Mouse (Mus musculus) bone marrow macrophage, adult 2 months (primary cell): Measurements from ENCODE around the gene Slc38a10. TPM values are rescaled to one million over a fixed set of nuclear protein-coding genes. Genes with fewer than 3 reads are reported as not detected.

Experiments
- H3K27ac ChIP-seq: 2 replicates; pipeline ENCODE4 v1.5.1; 2012; ENCODE audit warnings: low read depth, low read length; ENCODE audit not compliant: insufficient read depth
- H3K4me1 ChIP-seq: 2 replicates; pipeline ENCODE4 v1.6.1; 2012; ENCODE audit warnings: low read length; ENCODE audit not compliant: control insufficient read depth, insufficient read depth
- H3K4me3 ChIP-seq: 2 replicates; pipeline ENCODE4 v1.5.1; 2012; ENCODE audit warnings: mild to moderate bottlenecking, low read length, moderate library complexity; ENCODE audit not compliant: insufficient read depth
- CTCF ChIP-seq: IDR thresholded peaks from 2 replicates; pipeline ENCODE4 v1.5.1; 2012; ENCODE audit warnings: low read depth, mild to moderate bottlenecking, low read length, moderate library complexity
- POLR2A ChIP-seq: IDR thresholded peaks from 2 replicates; pipeline ENCODE4 v1.6.1; 2012; ENCODE audit warnings: mild to moderate bottlenecking, low read depth, low read length, borderline replicate concordance
- polyA plus RNA-seq: library from polyadenylated mRNA; stranded (reverse); fragments of >200 nt; gene quantifications from 2 replicates; pipeline ENCODE4 v1.2.4, GENCODE M21; 2012; ENCODE audit not compliant: missing spikeins, insufficient read depth, insufficient read length

Slc38a10 gene
- polyA plus RNA-seq, 1 experiment: 60.0 TPM

- peak overlapping the region; percentile 90 for H3K4me3 ChIP-seq
- peaks cover 14% of the 10 kb centered on the region for H3K4me1 ChIP-seq
- TF ChIP-seq CTCF (no peak), POLR2A (no peak)
- H3K27ac ChIP-seq: no peak overlapping the region
Observed at GRCm38 (mm10) chr11:120085891-120086627, 65.1 kb downstream of the Slc38a10 start.

DNA sequence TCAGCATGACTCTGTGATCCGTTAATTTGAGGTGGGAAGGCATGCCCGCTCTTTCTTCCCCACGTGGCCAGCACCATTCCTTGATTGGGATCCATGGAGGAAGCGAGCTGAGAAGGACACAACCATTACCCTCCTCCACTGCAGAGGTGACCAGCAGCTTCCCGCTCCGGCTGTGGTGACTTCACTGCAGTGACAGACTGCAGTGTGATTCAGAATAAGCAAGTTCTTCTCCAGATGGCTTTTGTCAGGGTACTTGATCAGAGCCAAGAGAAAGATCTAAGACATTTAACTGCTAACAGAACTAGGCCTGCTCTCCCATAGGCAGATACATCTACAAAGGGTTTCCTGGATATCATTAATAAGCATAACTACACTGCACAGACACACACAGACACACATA is 70.9 kb downstream of the Slc38a10 start:
- Histone ChIP-seq H3K27ac (no peak overlapping the region), H3K4me1 (peaks cover 4% of the 10 kb centered on the region), H3K4me3 (no peak overlapping the region)
- TF ChIP-seq CTCF (no peak), POLR2A (no peak)

- Histone ChIP-seq H3K4me3 (no peak overlapping the region), H3K4me1 (peaks cover 7% of the 10 kb centered on the region), H3K27ac (no peak overlapping the region)
- TF ChIP-seq POLR2A: no peak
- TF ChIP-seq CTCF: no peak
Observed at GRCm38 (mm10) chr11:120076191-120076590, 75.0 kb downstream of the Slc38a10 start.

DNA sequence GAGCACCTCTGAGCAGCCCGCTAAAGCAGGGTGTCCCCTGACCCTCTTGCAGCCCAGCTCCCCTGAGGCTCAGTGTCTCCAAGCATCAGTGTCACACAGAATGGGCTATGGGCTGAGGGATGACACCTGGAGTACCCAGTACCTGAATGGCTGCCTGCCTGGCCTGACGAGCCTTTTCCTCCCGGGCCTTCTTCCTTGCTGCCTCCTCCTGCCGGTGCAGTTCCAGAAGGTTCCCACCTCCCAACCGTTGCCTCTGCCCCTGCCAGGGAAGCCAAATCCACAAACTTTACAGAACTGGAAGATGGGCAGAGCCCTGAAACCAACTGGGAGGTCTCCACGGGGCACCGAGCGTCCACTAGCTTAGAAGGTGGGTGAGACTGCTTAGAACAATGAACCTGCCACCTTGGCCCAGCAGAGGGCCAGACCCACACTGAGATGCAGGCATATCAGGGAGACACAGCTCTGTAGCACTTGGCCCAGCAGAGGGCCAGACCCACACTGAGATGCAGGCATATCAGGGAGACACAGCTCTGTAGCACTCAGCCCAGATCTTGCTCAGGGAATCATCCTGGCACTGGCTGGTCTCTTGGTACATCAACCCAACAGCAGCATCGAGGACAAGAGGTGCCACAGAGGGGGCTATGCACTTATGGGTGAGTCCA is 78.0 kb downstream of the Slc38a10 start:
- no peak for TF ChIP-seq POLR2A
- TF ChIP-seq CTCF: no peak
- Histone ChIP-seq H3K27ac (no peak overlapping the region), H3K4me3 (no peak overlapping the region), H3K4me1 (peaks cover 13% of the 10 kb centered on the region)

- peaks cover 13% of the 10 kb centered on the region for H3K4me1 ChIP-seq
- H3K4me3 ChIP-seq: no peak overlapping the region
- TF ChIP-seq CTCF (no peak), POLR2A (no peak)
- H3K27ac ChIP-seq: no peak overlapping the region
Observed at GRCm38 (mm10) chr11:120071731-120072320, 79.3 kb downstream of the Slc38a10 start.

DNA sequence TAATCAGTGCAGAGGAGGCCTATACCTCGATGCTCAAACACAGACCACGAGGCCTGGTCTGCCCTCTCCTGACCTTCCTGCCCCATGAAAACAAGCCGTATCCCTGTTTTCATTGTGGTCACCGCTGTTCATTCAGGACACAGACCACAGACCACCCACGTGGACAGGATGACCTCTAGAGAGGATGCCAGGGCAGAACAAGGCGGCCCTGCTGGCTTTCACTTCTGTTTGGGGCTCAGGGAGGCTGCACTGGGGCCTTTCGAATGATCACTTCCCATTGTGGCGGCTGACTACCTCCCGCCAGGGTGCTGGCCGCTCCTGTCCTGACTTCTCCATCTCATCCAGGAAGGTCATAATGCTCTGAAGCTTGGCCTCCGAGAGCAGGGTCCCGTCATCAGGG is 80.1 kb downstream of the Slc38a10 start:
- TF ChIP-seq POLR2A: no peak
- no peak for TF ChIP-seq CTCF
- H3K27ac ChIP-seq: no peak overlapping the region
- peaks cover 13% of the 10 kb centered on the region for H3K4me1 ChIP-seq
- H3K4me3 ChIP-seq: no peak overlapping the region

DNA sequence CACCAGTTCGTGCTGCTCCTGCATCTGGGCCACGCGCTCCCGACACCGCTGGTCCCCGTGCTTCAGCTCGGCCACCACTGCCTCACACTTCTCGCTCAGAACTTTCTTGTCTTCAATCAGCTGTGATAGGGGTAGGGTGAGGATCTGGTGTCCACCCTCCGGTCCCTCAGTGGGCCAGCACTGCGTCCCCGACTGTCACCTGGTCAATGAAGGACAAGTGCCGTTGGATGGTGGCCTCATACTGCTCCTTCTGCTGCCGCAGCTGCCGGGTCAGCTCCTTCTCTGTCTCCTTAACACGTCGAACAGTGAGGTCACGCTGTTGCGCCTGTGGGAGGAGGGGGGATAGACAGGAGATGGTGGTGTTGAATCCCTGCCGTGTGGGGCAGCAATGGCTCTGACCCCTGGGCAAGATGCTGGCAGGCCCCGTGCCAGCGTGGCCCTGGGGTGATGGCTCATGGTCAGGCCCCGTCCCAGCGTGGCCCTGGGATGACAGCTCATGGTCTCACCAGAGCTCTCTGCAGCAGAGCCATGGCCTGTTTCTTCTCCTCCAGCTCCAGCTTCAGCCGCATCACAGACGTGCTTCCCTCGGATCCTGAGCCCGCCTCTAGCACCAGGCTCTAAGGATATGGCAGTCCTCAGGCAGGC is 80.7 kb downstream of the Slc38a10 start:
- no peak for TF ChIP-seq POLR2A
- no peak for TF ChIP-seq CTCF

DNA sequence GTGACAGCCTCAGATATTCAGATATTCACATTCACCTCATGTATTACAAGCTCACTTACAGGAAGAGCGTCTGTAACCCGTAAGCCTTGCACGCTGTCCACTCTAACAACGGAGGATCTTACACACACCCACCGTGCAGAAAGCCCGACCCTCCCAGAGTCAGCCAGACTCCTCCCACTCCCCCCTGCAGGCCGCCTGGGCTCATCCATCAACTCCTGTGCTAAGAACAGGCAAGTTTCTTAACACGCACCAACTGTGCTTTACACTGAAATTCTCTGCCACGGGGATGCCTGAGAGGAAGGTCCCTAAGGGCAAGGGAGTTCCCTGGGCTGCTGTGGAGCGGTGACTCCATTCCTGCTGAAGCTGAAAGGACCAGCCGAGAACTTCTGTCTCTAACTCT is 81.9 kb downstream of the Slc38a10 start:
- Histone ChIP-seq H3K4me3 (no peak overlapping the region), H3K27ac (no peak overlapping the region), H3K4me1 (peaks cover 18% of the 10 kb centered on the region)
- TF ChIP-seq POLR2A: no peak

More for the DNA sequence above, 80.7 kb downstream of the Slc38a10 start:
- peaks cover 13% of the 10 kb centered on the region for H3K4me1 ChIP-seq
- H3K4me3 ChIP-seq: no peak overlapping the region
- H3K27ac ChIP-seq: no peak overlapping the region

DNA sequence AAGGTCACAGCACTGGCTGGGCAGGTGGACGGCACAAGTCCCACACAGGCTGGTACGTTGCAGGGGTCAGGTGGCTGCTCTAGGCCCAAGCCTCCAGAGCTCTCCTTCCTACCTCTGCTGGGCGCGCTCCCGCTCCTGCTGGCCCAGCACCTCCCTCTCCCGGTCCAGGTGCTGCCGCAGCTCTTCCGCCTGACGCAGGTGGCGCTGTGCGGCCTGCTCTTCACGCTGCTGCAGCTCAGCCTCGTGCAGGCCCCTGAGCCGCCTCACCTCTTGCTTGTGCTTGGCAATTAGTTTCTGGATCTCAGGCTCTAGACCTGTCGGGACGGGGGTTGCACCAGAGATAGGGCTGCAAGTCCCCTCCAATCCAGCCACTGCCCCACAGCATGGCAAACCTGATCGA is 83.3 kb downstream of the Slc38a10 start:
- peaks cover 27% of the 10 kb centered on the region for H3K4me1 ChIP-seq
- no peak for TF ChIP-seq CTCF
- TF ChIP-seq POLR2A: no peak
- H3K4me3 ChIP-seq: no peak overlapping the region
- H3K27ac ChIP-seq: no peak overlapping the region
